Comparison of ENCODE assay signal across 7 mouse cellular contexts in the genomic region with DNA sequence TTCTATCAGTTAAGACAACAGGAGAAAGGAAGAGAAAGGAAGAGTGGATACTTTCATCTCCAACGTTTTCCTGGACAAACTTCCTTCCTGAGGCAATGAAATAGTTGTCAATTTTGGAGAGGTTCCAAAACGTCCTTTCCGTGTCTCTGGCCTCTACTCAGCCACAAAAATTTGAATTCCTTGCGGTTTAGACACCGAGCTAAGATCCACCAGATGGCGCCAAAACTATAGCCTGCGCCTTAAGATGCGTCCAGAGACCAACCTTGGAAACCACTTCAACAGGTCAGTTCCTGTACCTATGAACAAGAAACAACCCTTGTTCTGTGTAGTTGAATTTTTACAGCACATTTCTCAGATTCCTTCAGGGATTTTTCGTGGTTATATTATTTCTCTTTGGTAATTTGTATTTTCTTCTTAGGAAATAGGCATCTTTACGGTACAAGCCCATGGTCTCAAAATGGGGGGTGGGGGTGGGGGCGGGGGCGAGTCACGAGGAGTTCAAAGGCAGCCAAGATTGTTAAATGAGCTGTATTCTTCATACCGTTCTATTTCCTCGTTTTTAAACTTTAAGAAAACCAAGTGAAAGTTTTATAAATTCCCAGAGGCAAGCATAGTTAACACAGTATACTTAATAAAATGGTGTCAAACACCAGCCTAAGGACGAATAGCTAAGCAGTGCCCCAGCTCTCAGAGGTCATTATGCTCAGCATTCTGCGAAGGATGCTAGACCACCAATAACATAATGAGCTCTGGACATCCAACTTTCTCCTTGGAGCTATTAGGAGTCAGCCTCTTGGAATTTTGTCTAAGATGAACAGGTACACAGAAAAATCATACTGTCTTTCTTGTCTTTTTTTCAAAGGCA.
DNase-seq lines count a peak whose midpoint lies in the region.

No protein-coding gene starts in this region.

- peak; percentile 47 for DNase-seq in WW6 (ENCODE audit: low read depth, low spot score)
- peak; percentile 81 for DNase-seq in cerebellum, adult 9-10 months
- peak; percentile 11 to 58 for DNase-seq in frontal cortex, postnatal 10 days (ENCODE audit: low spot score in 2 of 2)
- DNase-seq in hindlimb bud, embryonic 11.5 days (ENCODE audit: extremely low spot score, low read depth, low spot score) = peak; percentile 66
- peak; percentile 75 to 81 for DNase-seq in left cerebral cortex, adult 18-20 months (ENCODE audit: low spot score in 2 of 2)
- DNase-seq in mesoderm, embryonic 11.5 days (ENCODE audit: low read depth, low spot score) = peak; percentile 83
- DNase-seq in skeletal muscle tissue, adult 2 months (ENCODE audit: low read depth, low spot score) = peak; percentile 45

Comparison
In these comparisons a context has a peak if more than half of its experiments do, and no peak if none do; other contexts are left out.
1. Peak in every context shown above with its lines: DNase-seq.